8 mouse cellular contexts compared by ENCODE assay signal in genomic region chr9:78395630-78396351, GRCm38 (mm10). TPM values are rescaled to one million over a fixed set of nuclear protein-coding genes. Genes with fewer than 3 reads are reported as not detected.
DNase-seq lines count a peak whose midpoint lies in the region; ATAC-seq and TF ChIP-seq lines count a peak whose summit lies in the region.

Gene Ddx43, plus strand, starts transcription at chr9:78395777.

- peak within 1 kb of the TSS; percentile 62 for H3K27ac ChIP-seq in MEL (ENCODE audit: control insufficient read depth, low read depth, low read length)
- H3K27ac ChIP-seq in intestine, embryonic 16.5 days (ENCODE audit: low read length), result no peak within 1 kb of the TSS
- H3K27ac ChIP-seq in limb, embryonic 15.5 days, result no peak within 1 kb of the TSS
- no peak within 1 kb of the TSS for H3K27ac ChIP-seq in midbrain, embryonic 15.5 days

- peak within 1 kb of the TSS; percentile 78 for H3K4me2 ChIP-seq in intestine, embryonic 16.5 days (ENCODE audit: low read depth, low read length)
- H3K4me2 ChIP-seq in limb, embryonic 15.5 days, result peak within 1 kb of the TSS; percentile 78
- H3K4me2 ChIP-seq in midbrain, embryonic 15.5 days, result peak within 1 kb of the TSS; percentile 79

- no peaks in the 10 kb centered on the region for H3K9me3 ChIP-seq in MEL (replicated peaks; ENCODE audit: insufficient read depth, low read length)
- no peaks in the 10 kb centered on the region for H3K9me3 ChIP-seq in intestine, embryonic 16.5 days (ENCODE audit: control insufficient read depth, low read length)
- H3K9me3 ChIP-seq in limb, embryonic 15.5 days, result no peaks in the 10 kb centered on the region
- H3K9me3 ChIP-seq in midbrain, embryonic 15.5 days, result no peaks in the 10 kb centered on the region

- peak; percentile 75 to 76; a peak in 3 of 4 replicates for TF ChIP-seq POLR2A in MEL (IDR thresholded peaks at IDR 0.05; ENCODE audit: control insufficient read depth in 1 of 2, insufficient read depth in 1 of 2, low read depth in 1 of 2, low read length in 2 of 2, poor library complexity in 1 of 2)

- peak; percentile 94 for DNase-seq in MEL (ENCODE audit: low read depth, low spot score)
- DNase-seq in c-Kit-positive CD71-negative TER-119-negative erythroid progenitor cells, embryonic 14.5 days (ENCODE audit: low read depth), result peak; percentile 18
- peak; percentile 93 for DNase-seq in heart, adult 11 months
- DNase-seq in spleen, postnatal 36 days (ENCODE audit: low spot score in 2 of 2), result peak; percentile 2 to 26
- no peak for DNase-seq in adipocyte (ENCODE audit: low spot score)

- no peaks in the 10 kb centered on the region for H3K27me3 ChIP-seq in MEL (ENCODE audit: control insufficient read depth in 1 of 2, insufficient read depth in 2 of 2, low read length in 2 of 2)
- H3K27me3 ChIP-seq in intestine, embryonic 16.5 days (replicated peaks; ENCODE audit: control insufficient read depth, insufficient read depth, low read length), result peaks cover 27% of the 10 kb centered on the region
- H3K27me3 ChIP-seq in limb, embryonic 15.5 days, result peaks cover 59% of the 10 kb centered on the region
- peaks cover 57% of the 10 kb centered on the region for H3K27me3 ChIP-seq in midbrain, embryonic 15.5 days (replicated peaks)

- no peak for TF ChIP-seq RAD21 in MEL (IDR thresholded peaks at IDR 0.05; ENCODE audit: low read depth, low read length)

- H3K36me3 ChIP-seq in MEL (ENCODE audit: control insufficient read depth in 1 of 2, insufficient read depth in 2 of 2, low read length in 2 of 2), result peaks cover 2 to 15% of the 10 kb centered on the region in 2 experiments
- H3K36me3 ChIP-seq in intestine, embryonic 16.5 days (ENCODE audit: control insufficient read depth, insufficient read depth, low read length), result no peaks in the 10 kb centered on the region
- no peaks in the 10 kb centered on the region for H3K36me3 ChIP-seq in limb, embryonic 15.5 days
- H3K36me3 ChIP-seq in midbrain, embryonic 15.5 days (replicated peaks), result no peaks in the 10 kb centered on the region

- peak; percentile 90 for ATAC-seq in intestine, embryonic 16.5 days
- 0 out of 2 replicates have a peak, but pooled peaks have one; percentile 44 for ATAC-seq in limb, embryonic 15.5 days (ENCODE audit: insufficient number of reproducible peaks, low FRiP score, low TSS enrichment, low read depth)
- peak; percentile 99 for ATAC-seq in midbrain, embryonic 15.5 days (replicated peaks)

- TF ChIP-seq EP300 in MEL (IDR thresholded peaks at IDR 0.05; ENCODE audit: low read depth in 1 of 2, low read length in 2 of 2), result peak in 1 of 2 experiments; percentile 2; a peak in 1 of 4 replicates

- peaks cover 6 to 11% of the 10 kb centered on the region in 2 experiments; a peak in 3 of 4 replicates for H3K4me1 ChIP-seq in MEL (ENCODE audit: control insufficient read depth in 1 of 2, insufficient read depth in 2 of 2, low read length in 2 of 2)
- peaks cover 9% of the 10 kb centered on the region for H3K4me1 ChIP-seq in intestine, embryonic 16.5 days (ENCODE audit: control insufficient read depth, insufficient read depth, low read length)
- H3K4me1 ChIP-seq in limb, embryonic 15.5 days, result peaks cover 9% of the 10 kb centered on the region
- peaks cover 8% of the 10 kb centered on the region for H3K4me1 ChIP-seq in midbrain, embryonic 15.5 days

- TF ChIP-seq CTCF in MEL (IDR thresholded peaks at IDR 0.05 in 2 of 3, conservative IDR thresholded peaks at IDR 0.05 in 1 of 3; ENCODE audit: control insufficient read depth in 1 of 3, insufficient read depth in 1 of 3, low read depth in 2 of 3, low read length in 3 of 3, poor library complexity in 1 of 3, severe bottlenecking in 1 of 3), result peak in 1 of 3 experiments; percentile 16; a peak in 1 of 6 replicates

- H3K9ac ChIP-seq in MEL (ENCODE audit: control insufficient read depth, low read depth, low read length, poor library complexity, severe bottlenecking), result peak within 1 kb of the TSS; percentile 77
- peak within 1 kb of the TSS; percentile 65 for H3K9ac ChIP-seq in intestine, embryonic 16.5 days (ENCODE audit: low read depth, low read length)
- peak within 1 kb of the TSS; percentile 33; the same call in 1 of the 2 replicates for H3K9ac ChIP-seq in limb, embryonic 15.5 days
- no peak within 1 kb of the TSS for H3K9ac ChIP-seq in midbrain, embryonic 15.5 days

- H3K4me3 ChIP-seq in MEL (ENCODE audit: control insufficient read depth in 1 of 2, insufficient read depth in 1 of 2, low read depth in 2 of 2, low read length in 2 of 2), result peak within 1 kb of the TSS; percentile 80 to 87
- H3K4me3 ChIP-seq in intestine, embryonic 16.5 days (ENCODE audit: low read length), result peak within 1 kb of the TSS; percentile 51
- peak within 1 kb of the TSS; percentile 46 for H3K4me3 ChIP-seq in limb, embryonic 15.5 days
- peak within 1 kb of the TSS; percentile 52 for H3K4me3 ChIP-seq in midbrain, embryonic 15.5 days

- H3K79me2 ChIP-seq in MEL (ENCODE audit: control insufficient read depth, insufficient read depth, low read length, poor library complexity), result peaks cover 17% of the 10 kb centered on the region

- WGBS in intestine, embryonic 16.5 days, result 2% methylated on average over 90 of the region's 93 CpGs
- 3% methylated on average over 89 of the region's 93 CpGs for WGBS in limb, embryonic 15.5 days
- WGBS in midbrain, embryonic 15.5 days, result 4% methylated on average over 93 of the region's 93 CpGs

TF ChIP-seq in MEL, 35 proteins besides CTCF, POLR2A, EP300 and RAD21:
- TF ChIP-seq NELFE (IDR thresholded peaks at IDR 0.05; ENCODE audit: low read depth, low read length), result peak; percentile 77
- TF ChIP-seq CHD1 (IDR thresholded peaks at IDR 0.05; ENCODE audit: low read depth, low read length), result no peak
- TF ChIP-seq RCOR1 (IDR thresholded peaks at IDR 0.05; ENCODE audit: low read depth, low read length), result 0 out of 2 replicates have a peak, but pooled peaks have one; percentile 16
- peak; percentile 56 for TF ChIP-seq HCFC1 (IDR thresholded peaks at IDR 0.05; ENCODE audit: low read depth, low read length)
- TF ChIP-seq MAX (IDR thresholded peaks at IDR 0.05; ENCODE audit: low read length), result peak; percentile 93
- no peak for TF ChIP-seq ZNF384 (IDR thresholded peaks at IDR 0.05; ENCODE audit: low read depth, low read length)
- TF ChIP-seq TCF12 (IDR thresholded peaks at IDR 0.05; ENCODE audit: low read depth, low read length), result no peak
- TF ChIP-seq NRF1 (IDR thresholded peaks at IDR 0.05; ENCODE audit: insufficient read depth, low read depth, low read length, poor library complexity, severe bottlenecking), result 0 out of 2 replicates have a peak, but pooled peaks have one; percentile 21
- peak; percentile 21; the same call in 1 of the 2 replicates for TF ChIP-seq MXI1 (IDR thresholded peaks at IDR 0.05; ENCODE audit: low read depth, low read length)
- TF ChIP-seq TAL1 (IDR thresholded peaks at IDR 0.05; ENCODE audit: low read length), result no peak
- TF ChIP-seq SIN3A (IDR thresholded peaks at IDR 0.05; ENCODE audit: low read length), result peak; percentile 56
- no peak for TF ChIP-seq USF1 (IDR thresholded peaks at IDR 0.05; ENCODE audit: low read depth, low read length)
- TF ChIP-seq MEF2A (IDR thresholded peaks at IDR 0.05; ENCODE audit: extremely low read depth, insufficient replicate concordance, low read depth, low read length, poor library complexity, severe bottlenecking), result no peak
- peak; percentile 73 for TF ChIP-seq ZMIZ1 (IDR thresholded peaks at IDR 0.05; ENCODE audit: low read depth, low read length)
- TF ChIP-seq CHD2 (IDR thresholded peaks at IDR 0.05; ENCODE audit: low read length), result no peak
- TF ChIP-seq ETS1 (IDR thresholded peaks at IDR 0.05; ENCODE audit: low read depth, low read length), result peak; percentile 6; the same call in 1 of the 2 replicates
- peak; percentile 55; the same call in 1 of the 2 replicates for TF ChIP-seq POLR2AphosphoS2 (IDR thresholded peaks at IDR 0.05; ENCODE audit: low read length)

RNA-seq across cellular contexts. Expression of gene Ddx43, which starts in this region (rescaled TPM):
- total RNA-seq in MEL (2012; rRNA removed), result 4.7 and 5.5 TPM in 2 replicates
- 1 to 10 TPM in 1 of 2 experiments, not detected in 1; 7.2 TPM for polyA plus RNA-seq in MEL (2012; ENCODE audit: insufficient read depth in 1 of 2, insufficient read length in 2 of 2, low read depth in 1 of 2, low replicate concordance in 2 of 2, missing spikeins in 1 of 2)
- 0.13 and 0.28 TPM in 2 replicates for polyA plus RNA-seq in intestine, embryonic 16.5 days (2015; fragmentation: Nextera tagmentation; extraction: Ambion mirVana)
- 0.15 and 0.27 TPM in 2 replicates for polyA plus RNA-seq in limb, embryonic 15.5 days (2015; fragmentation: Nextera tagmentation; extraction: Ambion mirVana)
- polyA plus RNA-seq in midbrain, embryonic 15.5 days (2015; fragmentation: Nextera tagmentation; extraction: Ambion mirVana), result 0.41 and 0.47 TPM in 2 replicates

Comparison
In these comparisons a context has a peak if more than half of its experiments do, and no peak if none do; other contexts are left out.
1. Peak in ATAC-seq, H3K4me3 ChIP-seq, H3K9ac ChIP-seq and H3K4me2 ChIP-seq in intestine, embryonic 16.5 days; RNA of the gene not detected or under 1 TPM.
2. Peak in ATAC-seq, H3K4me3 ChIP-seq, H3K9ac ChIP-seq and H3K4me2 ChIP-seq in limb, embryonic 15.5 days; RNA of the gene not detected or under 1 TPM.
3. Peak in ATAC-seq, H3K4me3 ChIP-seq and H3K4me2 ChIP-seq in midbrain, embryonic 15.5 days; RNA of the gene not detected or under 1 TPM.
4. ATAC-seq: peak in every context shown above with its lines; median percentile 99 in midbrain, embryonic 15.5 days; 90 in intestine, embryonic 16.5 days; 44 in limb, embryonic 15.5 days.